Mouse (Mus musculus): ENCODE measurements at regions not wholly inside any gene's neighbourhood (a gene's known extent, or its start where the extent isn't known, plus 50 kb on each side); places are given as distances from the start of the nearest gene placed in this dataset.

GRCm38 (mm10) chr4:127750781-127751180 lies 220.0 kb downstream of the CK137956 start:
- no peak for ATAC-seq

DNA sequence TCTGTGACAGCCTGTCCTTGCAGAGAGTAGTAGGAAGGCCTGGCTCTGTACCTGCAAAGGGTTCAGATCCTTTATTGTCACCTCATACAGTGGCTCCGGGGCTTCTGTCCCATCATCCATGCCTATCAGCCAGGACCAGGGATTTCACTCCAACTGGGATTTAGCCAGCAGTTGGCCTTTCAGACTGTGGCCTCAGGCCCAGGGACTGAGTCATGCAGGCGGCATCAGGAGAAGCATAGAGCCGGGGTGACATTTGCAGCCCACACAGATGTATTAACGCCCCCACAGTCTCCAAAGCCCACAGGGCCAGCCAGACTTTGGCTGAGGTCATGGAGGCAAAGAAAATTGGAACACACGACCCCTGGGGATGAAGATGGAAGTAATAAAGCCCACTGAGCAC lies 222.9 kb downstream of the CK137956 start:
- Histone ChIP-seq H3K9me3 (replicated peaks) (peaks cover 11% of the 10 kb centered on the region), H3K27ac (no peak overlapping the region), H3K4me2 (no peak overlapping the region), H3K9ac (no peak overlapping the region), H3K27me3 (replicated peaks) (no peaks in the 10 kb centered on the region), H3K4me3 (no peak overlapping the region), H3K36me3 (no peaks in the 10 kb centered on the region), H3K4me1 (no peaks in the 10 kb centered on the region)
- WGBS (ENCODE audit: insufficient replicate concordance), result 63% methylated on average over 5 of the region's 5 CpGs
- no peak for ATAC-seq

More at GRCm38 (mm10) chr4:127750781-127751180, 220.0 kb downstream of the CK137956 start:
- H3K27me3 ChIP-seq (replicated peaks), result no peaks in the 10 kb centered on the region
- no peaks in the 10 kb centered on the region for H3K36me3 ChIP-seq
- no peak overlapping the region for H3K27ac ChIP-seq
- H3K4me1 ChIP-seq, result no peaks in the 10 kb centered on the region
- WGBS (ENCODE audit: insufficient replicate concordance), result 68% methylated on average over 3 of the region's 3 CpGs
- H3K9me3 ChIP-seq (replicated peaks), result peaks cover 6% of the 10 kb centered on the region
- no peak overlapping the region for H3K4me3 ChIP-seq
- H3K4me2 ChIP-seq, result no peak overlapping the region
- H3K9ac ChIP-seq, result no peak overlapping the region

- 45% methylated on average over 2 of the region's 2 CpGs for WGBS (ENCODE audit: insufficient replicate concordance)
- Histone ChIP-seq H3K9me3 (replicated peaks) (0 out of 2 replicates have a peak, but pooled peaks cover 7% of the 10 kb centered on the region), H3K36me3 (no peaks in the 10 kb centered on the region), H3K4me3 (no peak overlapping the region), H3K9ac (no peak overlapping the region), H3K27ac (no peak overlapping the region), H3K4me2 (no peak overlapping the region), H3K27me3 (replicated peaks) (no peaks in the 10 kb centered on the region), H3K4me1 (no peaks in the 10 kb centered on the region)
- no peak for ATAC-seq
Observed at GRCm38 (mm10) chr4:127736781-127737180, 234.0 kb downstream of the CK137956 start.

DNA sequence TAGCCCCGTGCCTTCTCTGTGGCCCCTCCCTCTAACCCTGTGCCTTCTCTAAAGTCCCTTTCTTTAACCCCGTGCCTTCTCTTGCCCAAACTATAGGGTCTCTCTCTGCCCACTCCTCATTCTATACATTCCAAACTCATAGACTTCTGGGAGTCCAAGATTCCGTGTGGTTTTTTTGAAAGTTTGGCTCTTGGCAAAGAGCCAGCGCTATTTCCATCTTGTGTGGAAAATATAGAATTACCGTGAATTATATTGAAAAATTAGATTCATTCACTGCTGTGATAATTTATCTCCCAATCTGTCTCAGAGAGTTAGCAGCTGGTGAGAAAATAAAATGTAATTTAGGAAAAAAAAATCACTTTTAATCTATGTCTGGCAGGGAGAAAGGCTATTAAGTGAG lies 234.6 kb downstream of the CK137956 start:
- Histone ChIP-seq H3K4me1 (no peaks in the 10 kb centered on the region), H3K4me3 (no peak overlapping the region), H3K9me3 (replicated peaks) (0 out of 2 replicates have a peak, but pooled peaks cover 7% of the 10 kb centered on the region), H3K36me3 (no peaks in the 10 kb centered on the region), H3K27ac (no peak overlapping the region), H3K4me2 (no peak overlapping the region), H3K27me3 (replicated peaks) (no peaks in the 10 kb centered on the region), H3K9ac (no peak overlapping the region)
- no peak for ATAC-seq
- 66% methylated on average over 5 of the region's 5 CpGs for WGBS (ENCODE audit: insufficient replicate concordance)

- no peak for ATAC-seq
- Histone ChIP-seq H3K4me2 (no peak overlapping the region), H3K4me1 (no peaks in the 10 kb centered on the region), H3K27ac (no peak overlapping the region), H3K27me3 (replicated peaks) (no peaks in the 10 kb centered on the region), H3K4me3 (no peak overlapping the region), H3K9me3 (replicated peaks) (0 out of 2 replicates have a peak, but pooled peaks cover 7% of the 10 kb centered on the region), H3K9ac (no peak overlapping the region), H3K36me3 (no peaks in the 10 kb centered on the region)
- 68% methylated on average over 8 of the region's 8 CpGs for whole genome bisulfite sequencing (ENCODE audit: insufficient replicate concordance)
Observed at GRCm38 (mm10) chr4:127734641-127735040, 236.1 kb downstream of the CK137956 start.

- ATAC-seq, result no peak
- H3K9me3 ChIP-seq (replicated peaks), result no peaks in the 10 kb centered on the region
- H3K27ac ChIP-seq, result no peak overlapping the region
- no peaks in the 10 kb centered on the region for H3K27me3 ChIP-seq (replicated peaks)
- H3K4me1 ChIP-seq, result no peaks in the 10 kb centered on the region
- WGBS (ENCODE audit: insufficient replicate concordance), result 62% methylated on average over 5 of the region's 5 CpGs
- H3K4me3 ChIP-seq, result no peak overlapping the region
- H3K4me2 ChIP-seq, result no peak overlapping the region
- H3K36me3 ChIP-seq, result no peaks in the 10 kb centered on the region
- no peak overlapping the region for H3K9ac ChIP-seq
Observed at GRCm38 (mm10) chr4:127718661-127719060, 252.1 kb downstream of the CK137956 start.

DNA sequence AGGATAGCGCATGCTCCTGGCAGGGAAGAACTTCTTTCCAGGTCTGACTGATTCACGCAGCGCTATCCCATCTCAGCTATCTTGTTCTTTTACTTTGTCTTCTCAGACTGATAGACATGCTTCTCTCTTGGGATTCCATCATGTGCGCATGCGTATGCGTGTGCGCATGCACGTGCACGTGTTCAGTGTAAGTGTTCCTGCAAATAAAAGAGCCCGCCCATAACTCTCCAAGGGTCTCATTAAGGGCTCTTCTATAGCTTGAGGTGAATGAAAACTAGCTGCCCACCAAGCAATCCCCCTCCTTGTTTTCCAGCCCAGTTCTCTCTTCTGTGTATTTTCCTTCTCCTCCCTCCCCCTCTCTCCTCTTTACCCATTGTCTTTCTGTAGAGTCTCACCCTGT lies 258.5 kb downstream of the CK137956 start:
- H3K27me3 ChIP-seq (replicated peaks), result no peaks in the 10 kb centered on the region
- H3K4me2 ChIP-seq, result no peak overlapping the region
- H3K36me3 ChIP-seq, result no peaks in the 10 kb centered on the region
- no peak overlapping the region for H3K4me3 ChIP-seq
- ATAC-seq, result no peak
- 81% methylated on average over 10 of the region's 10 CpGs for WGBS (ENCODE audit: insufficient replicate concordance)
- H3K9ac ChIP-seq, result no peak overlapping the region
- no peaks in the 10 kb centered on the region for H3K4me1 ChIP-seq
- no peaks in the 10 kb centered on the region for H3K9me3 ChIP-seq (replicated peaks)
- no peak overlapping the region for H3K27ac ChIP-seq

DNA sequence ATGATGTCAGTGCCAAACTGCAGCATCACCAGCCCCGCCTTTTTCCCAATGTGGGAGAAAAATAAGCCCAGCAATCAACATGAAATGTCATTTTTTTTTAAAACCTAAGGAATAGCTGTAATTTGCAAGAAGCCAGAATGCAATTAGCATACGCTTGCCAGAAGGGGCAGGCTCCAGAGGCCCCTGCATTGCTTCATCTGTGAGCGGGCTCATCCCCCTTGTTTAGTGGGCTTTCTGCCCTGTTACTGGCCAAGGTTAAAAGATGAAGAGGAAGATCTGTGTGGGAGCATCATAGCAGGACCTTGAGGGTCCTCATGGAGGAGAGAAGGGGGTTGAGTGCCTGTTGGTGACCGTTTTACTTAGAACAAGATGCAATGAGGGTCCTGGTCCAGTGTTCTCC lies 259.9 kb downstream of the CK137956 start:
- Histone ChIP-seq H3K9ac (no peak overlapping the region), H3K27ac (no peak overlapping the region), H3K4me2 (no peak overlapping the region), H3K4me3 (no peak overlapping the region), H3K36me3 (no peaks in the 10 kb centered on the region), H3K9me3 (replicated peaks) (no peaks in the 10 kb centered on the region), H3K4me1 (no peaks in the 10 kb centered on the region), H3K27me3 (replicated peaks) (no peaks in the 10 kb centered on the region)
- ATAC-seq, result no peak
- 62% methylated on average over 4 of the region's 4 CpGs for WGBS (ENCODE audit: insufficient replicate concordance)

DNA sequence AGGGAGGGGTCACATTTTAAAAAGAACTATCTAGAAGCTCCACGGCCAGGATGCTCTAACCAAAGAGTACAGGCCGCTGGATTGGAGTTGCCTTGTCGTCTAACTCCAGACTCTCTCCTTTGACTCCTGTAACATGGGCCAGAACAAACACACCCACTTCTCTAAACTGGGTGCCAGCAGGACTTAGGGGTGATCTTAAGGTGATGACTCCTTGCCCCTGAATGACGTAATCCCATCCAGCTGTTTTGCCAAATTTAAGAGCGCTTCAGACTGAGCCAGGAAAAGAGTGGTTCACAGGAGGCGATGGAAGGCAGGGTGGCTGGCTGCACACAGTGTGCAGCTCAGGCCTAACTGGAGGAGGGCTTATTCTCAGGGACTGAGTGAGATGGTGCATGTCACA lies 261.0 kb downstream of the CK137956 start:
- H3K4me2 ChIP-seq, result no peak overlapping the region
- H3K4me3 ChIP-seq, result no peak overlapping the region
- H3K27ac ChIP-seq, result no peak overlapping the region
- 74% methylated on average over 6 of the region's 6 CpGs for WGBS (ENCODE audit: insufficient replicate concordance)
- H3K9ac ChIP-seq, result no peak overlapping the region
- H3K36me3 ChIP-seq, result no peaks in the 10 kb centered on the region
- H3K9me3 ChIP-seq (replicated peaks), result no peaks in the 10 kb centered on the region
- H3K27me3 ChIP-seq (replicated peaks), result no peaks in the 10 kb centered on the region
- no peak for ATAC-seq
- no peaks in the 10 kb centered on the region for H3K4me1 ChIP-seq

DNA sequence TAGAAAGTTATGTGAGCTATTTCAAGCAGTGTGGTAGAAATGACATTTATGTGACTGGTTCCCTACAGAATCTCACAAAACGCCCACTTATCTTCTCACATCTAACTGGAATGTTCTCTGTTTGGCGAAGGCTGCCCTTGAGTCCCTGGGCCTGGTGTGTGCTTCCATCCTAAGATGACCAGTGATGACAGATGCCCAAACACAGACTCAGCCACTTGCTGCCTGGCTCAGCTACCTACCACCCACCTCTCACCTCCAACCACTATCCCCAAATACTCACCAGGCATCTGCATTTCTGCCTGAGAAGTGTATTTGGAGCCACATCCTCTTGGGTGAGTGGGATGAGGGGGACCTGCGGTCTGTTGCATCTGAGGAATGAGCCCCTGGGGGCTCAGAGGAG lies 262.6 kb downstream of the CK137956 start:
- no peaks in the 10 kb centered on the region for H3K27me3 ChIP-seq (replicated peaks)
- no peak overlapping the region for H3K4me3 ChIP-seq
- H3K36me3 ChIP-seq, result no peaks in the 10 kb centered on the region
- no peak overlapping the region for H3K4me2 ChIP-seq
- ATAC-seq, result no peak
- no peaks in the 10 kb centered on the region for H3K9me3 ChIP-seq (replicated peaks)
- WGBS (ENCODE audit: insufficient replicate concordance), result 58% methylated on average over 3 of the region's 3 CpGs
- H3K9ac ChIP-seq, result no peak overlapping the region
- no peaks in the 10 kb centered on the region for H3K4me1 ChIP-seq
- no peak overlapping the region for H3K27ac ChIP-seq

- WGBS (ENCODE audit: insufficient replicate concordance), result 63% methylated on average over 3 of the region's 3 CpGs
- Histone ChIP-seq H3K4me1 (no peaks in the 10 kb centered on the region), H3K27ac (no peak overlapping the region), H3K4me3 (no peak overlapping the region), H3K9ac (no peak overlapping the region), H3K4me2 (no peak overlapping the region), H3K36me3 (no peaks in the 10 kb centered on the region), H3K9me3 (replicated peaks) (no peaks in the 10 kb centered on the region), H3K27me3 (replicated peaks) (no peaks in the 10 kb centered on the region)
- ATAC-seq, result no peak
Observed at GRCm38 (mm10) chr4:127707126-127707525, 263.6 kb downstream of the CK137956 start.

DNA sequence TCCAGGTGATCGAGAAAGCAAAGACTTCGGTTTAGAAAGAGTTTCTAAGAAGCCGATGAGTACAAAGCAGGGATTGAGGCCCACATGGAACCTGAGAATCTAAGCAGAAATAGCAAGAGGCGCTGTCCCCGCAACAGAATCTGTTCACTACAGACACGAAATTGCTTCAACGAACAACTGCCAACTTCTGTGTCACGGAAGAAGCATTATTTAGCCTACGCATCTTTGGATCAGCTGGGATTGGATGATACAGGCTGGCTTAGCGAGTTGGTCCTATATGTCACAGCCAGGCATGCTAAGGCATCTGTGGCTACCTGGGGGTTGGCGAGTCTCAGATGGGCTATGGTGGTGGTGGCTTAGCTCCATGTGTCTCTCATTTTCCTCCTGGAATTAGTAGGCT lies 269.1 kb downstream of the CK137956 start:
- Histone ChIP-seq H3K36me3 (no peaks in the 10 kb centered on the region), H3K4me3 (no peak overlapping the region), H3K9me3 (replicated peaks) (no peaks in the 10 kb centered on the region), H3K4me1 (no peaks in the 10 kb centered on the region), H3K27ac (no peak overlapping the region), H3K27me3 (replicated peaks) (no peaks in the 10 kb centered on the region), H3K9ac (no peak overlapping the region), H3K4me2 (no peak overlapping the region)
- no peak for ATAC-seq
- WGBS (ENCODE audit: insufficient replicate concordance), result 77% methylated on average over 11 of the region's 11 CpGs

GRCm38 (mm10) chr4:127689986-127690385 lies 280.8 kb downstream of the CK137956 start:
- Histone ChIP-seq H3K27me3 (replicated peaks) (no peaks in the 10 kb centered on the region), H3K9ac (no peak overlapping the region), H3K9me3 (replicated peaks) (0 out of 2 replicates have a peak, but pooled peaks cover 3% of the 10 kb centered on the region), H3K4me1 (no peaks in the 10 kb centered on the region), H3K4me3 (no peak overlapping the region), H3K4me2 (no peak overlapping the region), H3K36me3 (no peaks in the 10 kb centered on the region), H3K27ac (no peak overlapping the region)
- ATAC-seq, result no peak
- 48% methylated on average over 4 of the region's 4 CpGs for WGBS (ENCODE audit: insufficient replicate concordance)
